Mouse (Mus musculus) frontal cortex, adult (tissue): Measurements from ENCODE around the gene Slco2b1.
A peak's percentile ranks its signal among the peaks of the same experiment; 100 is the strongest.

ENCODE experiments used
- ATAC-seq: cut with Nextera tagmentation; 2 replicates; pipeline ENCODE4 v1.9.2; 2017; ENCODE audit warnings: mild to moderate bottlenecking, moderate library complexity, mixed read lengths; ENCODE audit not compliant: low TSS enrichment

The Slco2b1 gene

DNA sequence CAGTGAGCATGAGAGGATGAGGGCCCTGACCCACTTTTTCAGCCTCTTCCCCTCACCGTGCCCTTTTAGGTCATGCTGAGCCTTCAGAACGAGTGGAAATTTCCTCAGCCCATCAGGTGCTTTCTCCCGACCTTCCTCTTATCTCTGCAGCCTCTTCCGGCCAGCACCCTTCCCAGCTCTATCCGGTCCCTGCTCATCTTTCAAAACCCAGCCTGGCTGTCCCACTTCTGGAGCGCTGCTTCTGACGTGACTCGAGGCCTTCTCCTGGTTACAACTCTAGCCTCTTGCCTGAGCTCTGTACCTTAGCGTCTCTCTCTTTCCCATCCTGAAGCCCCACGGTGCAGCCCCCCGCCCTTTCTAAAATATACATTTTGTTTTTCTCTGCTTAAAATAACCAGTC is 56.9 kb downstream of the Slco2b1 start:
- ATAC-seq, result no peak

DNA sequence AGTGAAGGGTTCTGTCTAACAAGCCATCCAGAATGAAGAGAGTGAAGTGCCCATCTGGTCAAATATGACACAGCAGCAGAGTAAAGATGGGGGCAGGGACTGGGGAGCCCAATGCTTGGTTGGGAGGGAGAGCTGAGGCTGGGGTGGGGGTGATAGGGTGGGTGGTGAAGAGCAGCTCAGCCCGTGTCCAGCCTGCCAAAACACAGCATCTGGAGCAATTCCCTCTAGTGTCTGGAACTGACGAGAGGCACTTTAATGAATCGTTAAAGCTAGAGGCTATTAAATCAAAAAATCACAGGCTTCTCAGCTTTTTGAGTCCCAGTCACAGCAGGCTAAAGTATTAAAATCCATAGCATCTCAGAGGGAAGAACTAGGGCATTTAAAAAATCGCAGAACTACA is 61.6 kb downstream of the Slco2b1 start:
- ATAC-seq, result no peak

- no peak for ATAC-seq
These were observed 62.5 kb downstream of the Slco2b1 start for GRCm38 (mm10) chr7:99648623-99649022.

GRCm38 (mm10) chr7:99644701-99645100 is 66.4 kb downstream of the Slco2b1 start:
- ATAC-seq, result no peak

- no peak for ATAC-seq
These were observed 69.1 kb downstream of the Slco2b1 start for GRCm38 (mm10) chr7:99642078-99642477.

DNA sequence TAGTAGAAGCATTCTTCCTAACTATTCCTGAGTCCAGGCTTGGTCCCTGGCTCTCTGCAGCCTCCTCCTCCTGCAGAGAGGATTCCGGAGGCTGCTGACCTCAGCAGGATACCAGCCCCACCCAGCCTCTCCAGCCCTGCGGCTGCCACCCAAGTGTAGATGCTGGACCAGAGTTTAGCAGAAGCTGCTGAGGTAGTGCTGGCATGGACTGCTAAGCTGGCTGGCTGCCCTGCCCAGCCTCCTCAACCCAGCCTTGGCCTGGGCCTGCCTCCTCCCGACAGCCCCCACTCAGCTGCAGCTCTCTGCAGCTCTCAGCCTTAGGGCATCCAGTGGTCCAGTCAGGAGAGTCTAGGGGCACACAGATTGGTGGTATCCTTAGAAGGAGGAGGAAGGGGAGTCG is 69.9 kb downstream of the Slco2b1 start:
- peak; percentile 31; the same call in 1 of the 2 replicates for ATAC-seq

DNA sequence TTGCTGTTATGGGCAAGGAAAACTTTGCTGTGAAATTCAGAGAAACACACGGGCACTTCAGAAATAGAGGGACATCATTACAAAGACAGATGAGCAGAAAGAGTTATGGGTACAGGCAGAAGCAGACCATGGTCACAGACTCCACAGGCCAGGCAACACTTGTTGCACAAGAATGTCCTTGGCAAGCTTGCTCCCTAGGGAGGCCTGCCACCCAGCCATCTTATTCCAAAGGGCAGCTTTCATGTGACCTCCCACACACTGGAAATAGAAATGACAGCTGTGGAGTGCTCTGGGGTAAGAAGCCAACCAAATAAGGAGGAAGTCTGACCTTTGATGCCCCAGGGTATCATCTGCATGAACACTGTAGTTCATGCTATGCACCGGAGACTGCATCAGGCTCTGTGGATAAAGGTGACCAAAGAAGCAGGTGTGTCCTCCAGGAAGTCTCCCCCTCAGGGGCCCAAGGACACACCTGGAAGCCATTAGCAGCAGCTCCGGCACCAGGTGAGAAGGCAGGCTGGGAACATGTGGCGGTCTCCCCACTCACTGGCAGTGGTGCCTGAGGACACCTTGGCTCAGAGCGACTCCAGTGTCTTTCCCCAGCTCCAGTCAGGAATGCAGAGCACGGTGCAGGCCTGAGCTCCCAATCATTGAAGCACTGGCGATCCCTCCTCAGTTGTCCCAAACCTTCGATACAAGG is 77.0 kb downstream of the Slco2b1 start:
- ATAC-seq, result no peak

- no peak for ATAC-seq
These were observed 78.9 kb downstream of the Slco2b1 start for GRCm38 (mm10) chr7:99632286-99632685.

GRCm38 (mm10) chr7:99627366-99627765 is 83.8 kb downstream of the Slco2b1 start:
- no peak for ATAC-seq

GRCm38 (mm10) chr7:99626376-99627270 is 84.5 kb downstream of the Slco2b1 start, which contains the start of gene Tpbgl:
Tpbgl (minus strand) TSS chr7:99627103.
- no peak for ATAC-seq

DNA sequence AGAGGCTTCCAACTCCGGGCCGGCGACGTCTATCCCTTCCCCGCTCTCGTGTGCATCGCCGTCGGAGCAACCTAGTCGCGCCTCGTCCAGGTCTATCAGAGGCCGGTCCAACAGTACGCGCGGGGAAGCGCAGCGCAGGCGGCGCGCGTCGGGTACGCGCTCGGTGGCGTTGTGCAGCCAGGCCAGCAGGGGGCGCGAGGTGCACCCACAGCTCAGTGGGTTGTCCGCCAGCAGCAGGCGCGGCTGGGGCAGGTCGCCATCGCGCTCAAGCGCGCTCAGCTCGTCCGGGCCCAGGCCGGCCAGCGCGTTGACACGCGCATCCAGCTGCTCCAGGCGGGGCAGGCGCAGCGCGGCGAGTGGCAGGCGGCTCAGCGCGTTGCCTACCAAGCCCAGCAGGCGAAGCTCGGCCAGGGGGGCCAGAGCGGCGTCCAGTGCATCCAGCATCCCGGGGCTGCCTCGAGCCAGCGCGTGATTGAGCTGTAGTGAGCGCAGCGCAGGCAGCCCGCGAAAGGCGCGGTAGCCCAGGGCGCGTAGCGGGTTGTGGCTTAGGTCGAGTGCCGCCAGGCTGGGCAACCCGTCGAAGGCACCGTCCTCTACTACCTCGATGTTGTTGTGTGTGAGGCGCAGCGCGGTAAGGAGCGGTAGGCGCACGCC is 85.3 kb downstream of the Slco2b1 start:
- peak; percentile 92 for ATAC-seq

- ATAC-seq, result no peak
These were observed 92.3 kb downstream of the Slco2b1 start for GRCm38 (mm10) chr7:99618860-99619259.

- ATAC-seq, result no peak
These were observed 92.9 kb downstream of the Slco2b1 start for GRCm38 (mm10) chr7:99618264-99618663.
